Mouse (Mus musculus): ENCODE data around the gene Gas2l2. TPM values are rescaled to one million over a fixed set of nuclear protein-coding genes. Genes with fewer than 3 reads are reported as not detected.

Gas2l2 gene
- polyA plus RNA-seq, 1 experiment from 2014 or later, result 0.08 TPM

- Histone ChIP-seq H3K36me3 (ENCODE audit: control insufficient read depth, insufficient read depth, low read length) (no peaks in the 10 kb centered on the region), H3K4me1 (ENCODE audit: control insufficient read depth, insufficient read depth, low read length) (no peaks in the 10 kb centered on the region), H3K4me2 (ENCODE audit: low read depth) (no peak within 1 kb of the TSS), H3K27me3 (ENCODE audit: control insufficient read depth, insufficient read depth, low read length) (peaks cover 15% of the 10 kb centered on the region), H3K4me3 (ENCODE audit: low read depth, low read length) (no peak within 1 kb of the TSS), H3K9me3 (ENCODE audit: control insufficient read depth, low read length) (no peaks in the 10 kb centered on the region), H3K27ac (ENCODE audit: low read depth, low read length) (no peak within 1 kb of the TSS), H3K9ac (ENCODE audit: low read length) (no peak within 1 kb of the TSS)
- 92% methylated on average over 1 of the region's 1 CpGs for WGBS
- no peak for DNase-seq (ENCODE audit: low spot score)
- no peak for ATAC-seq (ENCODE audit: insufficient read depth, low FRiP score, low TSS enrichment)
Observed at GRCm38 (mm10) chr11:83437377-83437776, 8.1 kb upstream of the Gas2l2 start, which contains the start of gene 1700020L24Rik. TSS of gene 1700020L24Rik (plus strand) at chr11:83437677.

- no peaks in the 10 kb centered on the region for H3K36me3 ChIP-seq (ENCODE audit: control insufficient read depth, insufficient read depth, low read length)
- 87% methylated on average over 2 of the region's 2 CpGs for WGBS
- no peak for DNase-seq (ENCODE audit: low spot score)
- no peak overlapping the region for H3K27ac ChIP-seq (ENCODE audit: low read depth, low read length)
- H3K27me3 ChIP-seq (ENCODE audit: control insufficient read depth, insufficient read depth, low read length), result peaks cover 3% of the 10 kb centered on the region
- H3K9ac ChIP-seq (ENCODE audit: low read length), result no peak overlapping the region
- no peaks in the 10 kb centered on the region for H3K4me1 ChIP-seq (ENCODE audit: control insufficient read depth, insufficient read depth, low read length)
- no peak overlapping the region for H3K4me2 ChIP-seq (ENCODE audit: low read depth)
- no peak for ATAC-seq (ENCODE audit: insufficient read depth, low FRiP score, low TSS enrichment)
- H3K9me3 ChIP-seq (ENCODE audit: control insufficient read depth, low read length), result no peaks in the 10 kb centered on the region
- no peak overlapping the region for H3K4me3 ChIP-seq (ENCODE audit: low read depth, low read length)
Observed at GRCm38 (mm10) chr11:83432533-83432932, 3.3 kb upstream of the Gas2l2 start.

- Histone ChIP-seq H3K27me3 (ENCODE audit: control insufficient read depth, insufficient read depth, low read length) (peaks cover 10% of the 10 kb centered on the region), H3K9me3 (ENCODE audit: control insufficient read depth, low read length) (no peaks in the 10 kb centered on the region), H3K27ac (ENCODE audit: low read depth, low read length) (no peak overlapping the region), H3K36me3 (ENCODE audit: control insufficient read depth, insufficient read depth, low read length) (no peaks in the 10 kb centered on the region), H3K4me3 (ENCODE audit: low read depth, low read length) (no peak overlapping the region), H3K9ac (ENCODE audit: low read length) (no peak overlapping the region), H3K4me1 (ENCODE audit: control insufficient read depth, insufficient read depth, low read length) (no peaks in the 10 kb centered on the region), H3K4me2 (ENCODE audit: low read depth) (no peak overlapping the region)
- no peak for DNase-seq (ENCODE audit: low spot score)
- ATAC-seq (ENCODE audit: insufficient read depth, low FRiP score, low TSS enrichment), result no peak
- WGBS, result 35% methylated on average over 14 of the region's 17 CpGs
Observed at GRCm38 (mm10) chr11:83426964-83427363, 2.3 kb downstream of the Gas2l2 start.

DNA sequence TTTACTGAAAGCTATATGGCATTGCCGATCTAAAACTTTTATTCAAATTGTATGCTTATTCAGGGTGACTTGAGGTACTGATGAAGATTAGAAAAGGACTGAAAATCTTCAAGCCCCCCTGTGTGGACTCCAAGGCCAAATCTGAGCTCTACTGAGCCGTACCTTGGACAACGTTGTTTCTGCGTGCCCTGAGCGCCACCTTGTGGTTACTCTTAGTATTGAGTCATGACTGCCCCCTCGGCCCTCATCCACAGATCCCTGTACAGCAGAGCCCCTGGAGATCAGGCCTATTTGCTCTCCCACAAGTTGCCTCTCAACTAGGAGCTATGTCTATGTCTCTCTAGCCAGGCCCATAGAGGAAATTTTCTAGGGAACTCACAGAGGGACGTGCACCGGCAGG, 4.6 kb downstream of the Gas2l2 start:
- H3K4me3 ChIP-seq (ENCODE audit: low read depth, low read length), result no peak overlapping the region
- no peak overlapping the region for H3K9ac ChIP-seq (ENCODE audit: low read length)
- H3K27me3 ChIP-seq (ENCODE audit: control insufficient read depth, insufficient read depth, low read length), result peaks cover 20% of the 10 kb centered on the region
- DNase-seq (ENCODE audit: low spot score) (peak; percentile 82), ATAC-seq (ENCODE audit: insufficient read depth, low FRiP score, low TSS enrichment) (no peak)
- H3K9me3 ChIP-seq (ENCODE audit: control insufficient read depth, low read length), result no peaks in the 10 kb centered on the region
- H3K4me1 ChIP-seq (ENCODE audit: control insufficient read depth, insufficient read depth, low read length), result no peaks in the 10 kb centered on the region
- no peak overlapping the region for H3K27ac ChIP-seq (ENCODE audit: low read depth, low read length)
- WGBS, result 8% methylated on average over 8 of the region's 8 CpGs
- H3K36me3 ChIP-seq (ENCODE audit: control insufficient read depth, insufficient read depth, low read length), result no peaks in the 10 kb centered on the region
- no peak overlapping the region for H3K4me2 ChIP-seq (ENCODE audit: low read depth)

DNA sequence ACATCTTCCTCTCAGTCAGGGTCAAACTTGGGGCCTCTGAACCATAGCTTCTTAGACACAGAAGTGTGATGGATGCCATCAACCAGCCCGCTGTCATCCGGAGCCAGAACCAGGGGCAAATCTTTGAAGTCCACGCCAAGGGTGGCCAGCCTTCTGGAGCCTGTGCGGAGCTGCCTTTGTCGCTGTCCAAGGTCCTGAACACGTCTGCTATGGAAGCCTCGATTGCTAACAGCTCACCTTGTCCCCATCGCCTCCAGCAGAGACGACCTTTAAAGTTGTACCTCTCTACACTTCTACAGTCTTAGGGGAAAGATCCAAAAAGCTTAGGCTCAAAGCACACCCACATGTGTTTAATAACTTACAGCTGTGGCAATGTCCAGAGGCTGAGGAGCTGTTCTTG, 8.0 kb downstream of the Gas2l2 start:
- H3K9me3 ChIP-seq (ENCODE audit: control insufficient read depth, low read length), result no peaks in the 10 kb centered on the region
- no peak for ATAC-seq (ENCODE audit: insufficient read depth, low FRiP score, low TSS enrichment)
- no peak overlapping the region for H3K4me2 ChIP-seq (ENCODE audit: low read depth)
- peaks cover 4% of the 10 kb centered on the region; the same call in 1 of the 2 replicates for H3K4me1 ChIP-seq (ENCODE audit: control insufficient read depth, insufficient read depth, low read length)
- peak; percentile 68 for DNase-seq (ENCODE audit: low spot score)
- H3K27me3 ChIP-seq (ENCODE audit: control insufficient read depth, insufficient read depth, low read length), result peaks cover 32% of the 10 kb centered on the region
- H3K27ac ChIP-seq (ENCODE audit: low read depth, low read length), result no peak overlapping the region
- H3K4me3 ChIP-seq (ENCODE audit: low read depth, low read length), result no peak overlapping the region
- no peaks in the 10 kb centered on the region for H3K36me3 ChIP-seq (ENCODE audit: control insufficient read depth, insufficient read depth, low read length)
- 1% methylated on average over 9 of the region's 9 CpGs for WGBS
- no peak overlapping the region for H3K9ac ChIP-seq (ENCODE audit: low read length)

GRCm38 (mm10) chr11:83420338-83420737, 8.9 kb downstream of the Gas2l2 start:
- WGBS, result 33% methylated on average over 4 of the region's 4 CpGs
- no peak overlapping the region for H3K9ac ChIP-seq (ENCODE audit: low read length)
- H3K4me2 ChIP-seq (ENCODE audit: low read depth), result no peak overlapping the region
- no peak for ATAC-seq (ENCODE audit: insufficient read depth, low FRiP score, low TSS enrichment)
- H3K4me3 ChIP-seq (ENCODE audit: low read depth, low read length), result no peak overlapping the region
- H3K27ac ChIP-seq (ENCODE audit: low read depth, low read length), result no peak overlapping the region
- H3K27me3 ChIP-seq (ENCODE audit: control insufficient read depth, insufficient read depth, low read length), result peaks cover 32% of the 10 kb centered on the region
- peaks cover 4% of the 10 kb centered on the region; the same call in 1 of the 2 replicates for H3K4me1 ChIP-seq (ENCODE audit: control insufficient read depth, insufficient read depth, low read length)
- H3K36me3 ChIP-seq (ENCODE audit: control insufficient read depth, insufficient read depth, low read length), result no peaks in the 10 kb centered on the region
- DNase-seq (ENCODE audit: low spot score), result no peak
- H3K9me3 ChIP-seq (ENCODE audit: control insufficient read depth, low read length), result no peaks in the 10 kb centered on the region

DNA sequence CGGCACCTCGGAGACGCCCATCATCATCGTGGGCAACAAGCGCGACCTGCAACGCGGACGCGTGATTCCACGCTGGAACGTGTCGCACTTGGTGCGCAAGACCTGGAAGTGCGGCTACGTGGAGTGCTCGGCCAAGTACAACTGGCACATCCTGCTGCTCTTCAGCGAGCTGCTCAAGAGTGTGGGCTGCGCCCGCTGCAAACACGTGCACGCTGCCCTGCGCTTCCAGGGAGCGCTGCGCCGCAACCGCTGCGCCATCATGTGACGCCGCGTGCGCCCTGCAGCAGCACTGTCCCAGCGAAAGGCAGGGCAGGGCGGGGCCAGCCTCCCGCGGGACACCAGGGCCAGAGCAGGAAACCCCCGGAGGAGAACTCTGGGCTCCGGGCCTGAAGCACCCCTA, 10.7 kb downstream of the Gas2l2 start:
- H3K4me3 ChIP-seq (ENCODE audit: low read depth, low read length), result no peak overlapping the region
- no peaks in the 10 kb centered on the region for H3K36me3 ChIP-seq (ENCODE audit: control insufficient read depth, insufficient read depth, low read length)
- no peak overlapping the region for H3K27ac ChIP-seq (ENCODE audit: low read depth, low read length)
- H3K4me2 ChIP-seq (ENCODE audit: low read depth), result no peak overlapping the region; the same call in 1 of the 2 replicates
- no peak overlapping the region for H3K9ac ChIP-seq (ENCODE audit: low read length)
- DNase-seq (ENCODE audit: low spot score), result peak; percentile 70
- H3K4me1 ChIP-seq (ENCODE audit: control insufficient read depth, insufficient read depth, low read length), result peaks cover 4% of the 10 kb centered on the region; the same call in 1 of the 2 replicates
- WGBS, result 8% methylated on average over 38 of the region's 38 CpGs
- peaks cover 32% of the 10 kb centered on the region for H3K27me3 ChIP-seq (ENCODE audit: control insufficient read depth, insufficient read depth, low read length)
- ATAC-seq (ENCODE audit: insufficient read depth, low FRiP score, low TSS enrichment), result peak; percentile 58; the same call in 1 of the 2 replicates
- no peaks in the 10 kb centered on the region for H3K9me3 ChIP-seq (ENCODE audit: control insufficient read depth, low read length)

DNA sequence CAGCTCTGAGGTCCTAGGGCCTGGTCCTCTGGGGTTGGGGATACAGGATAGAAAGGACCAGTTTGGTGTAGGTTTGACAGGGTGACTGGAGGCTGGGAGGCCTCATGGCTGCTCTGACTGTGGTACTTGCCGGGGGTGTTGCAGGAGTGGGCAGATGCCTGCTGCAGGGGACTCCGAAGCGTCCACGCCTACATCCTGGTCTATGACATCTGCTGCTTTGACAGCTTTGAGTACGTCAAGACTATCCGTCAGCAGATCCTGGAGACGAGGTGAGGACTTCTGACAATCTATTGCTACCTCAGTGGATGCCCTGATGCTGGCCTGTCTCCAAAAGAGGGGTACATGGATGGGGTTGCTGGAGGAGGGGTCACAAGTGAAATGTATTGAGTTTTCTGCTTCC, 11.5 kb downstream of the Gas2l2 start:
- H3K9ac ChIP-seq (ENCODE audit: low read length), result no peak overlapping the region
- no peak overlapping the region for H3K4me2 ChIP-seq (ENCODE audit: low read depth)
- no peaks in the 10 kb centered on the region for H3K9me3 ChIP-seq (ENCODE audit: control insufficient read depth, low read length)
- 81% methylated on average over 7 of the region's 7 CpGs for WGBS
- H3K27me3 ChIP-seq (ENCODE audit: control insufficient read depth, insufficient read depth, low read length), result peaks cover 32% of the 10 kb centered on the region
- peaks cover 4% of the 10 kb centered on the region; the same call in 1 of the 2 replicates for H3K4me1 ChIP-seq (ENCODE audit: control insufficient read depth, insufficient read depth, low read length)
- no peak overlapping the region for H3K4me3 ChIP-seq (ENCODE audit: low read depth, low read length)
- no peak overlapping the region for H3K27ac ChIP-seq (ENCODE audit: low read depth, low read length)
- H3K36me3 ChIP-seq (ENCODE audit: control insufficient read depth, insufficient read depth, low read length), result no peaks in the 10 kb centered on the region
- ATAC-seq (ENCODE audit: insufficient read depth, low FRiP score, low TSS enrichment) (no peak), DNase-seq (ENCODE audit: low spot score) (no peak)

- WGBS, result 24% methylated on average over 5 of the region's 5 CpGs
- Histone ChIP-seq H3K4me1 (ENCODE audit: control insufficient read depth, insufficient read depth, low read length) (peaks cover 4% of the 10 kb centered on the region; the same call in 1 of the 2 replicates), H3K4me3 (ENCODE audit: low read depth, low read length) (no peak overlapping the region), H3K4me2 (ENCODE audit: low read depth) (no peak overlapping the region), H3K36me3 (ENCODE audit: control insufficient read depth, insufficient read depth, low read length) (no peaks in the 10 kb centered on the region), H3K9ac (ENCODE audit: low read length) (no peak overlapping the region), H3K9me3 (ENCODE audit: control insufficient read depth, low read length) (no peaks in the 10 kb centered on the region), H3K27me3 (ENCODE audit: control insufficient read depth, insufficient read depth, low read length) (peaks cover 32% of the 10 kb centered on the region), H3K27ac (ENCODE audit: low read depth, low read length) (no peak overlapping the region)
- ATAC-seq (ENCODE audit: insufficient read depth, low FRiP score, low TSS enrichment), result no peak
- peak; percentile 51 for DNase-seq (ENCODE audit: low spot score)
Observed at GRCm38 (mm10) chr11:83417080-83417479, 12.2 kb downstream of the Gas2l2 start.
